Comparison of ENCODE assay signal across 9 mouse cellular contexts in the genomic region with DNA sequence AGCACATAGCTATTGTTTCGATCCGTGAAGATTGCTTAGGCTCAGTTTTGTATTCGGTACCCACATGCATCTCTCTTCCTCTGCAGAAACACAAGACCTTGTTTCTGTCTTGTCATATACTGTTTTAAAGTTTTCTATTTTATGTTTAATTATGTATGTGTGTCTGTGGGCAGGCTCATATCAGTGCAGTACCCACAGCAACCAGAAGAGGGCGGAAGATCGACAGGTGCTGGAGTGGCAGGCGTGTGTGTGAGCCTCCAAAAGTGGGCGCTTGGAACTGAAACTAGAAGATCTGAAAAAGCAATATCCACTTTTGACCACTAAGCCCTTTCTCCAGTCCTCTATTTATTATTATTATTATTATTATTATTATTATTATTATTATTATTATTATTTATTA.
DNase-seq lines count a peak whose midpoint lies in the region; ATAC-seq and TF ChIP-seq lines count a peak whose summit lies in the region.
"Had no signal": no experiment of that assay in that cellular context is flagged by ENCODE, and none has a peak within 500 bp of the region (broad histone marks: within the 10 kb centered on the region; RNA-seq: fewer than 3 reads in every experiment).

No protein-coding gene starts in this region.

- peak; percentile 33 for DNase-seq in limb, embryonic 11.5 days (ENCODE audit: low spot score)
- no peak for DNase-seq in limb, embryonic 10.5 days (ENCODE audit: low spot score)
- peak; percentile 29 for DNase-seq in retina, embryonic 14.5 days (ENCODE audit: low spot score)
- no peak for DNase-seq in left cerebral cortex, adult 9 months (ENCODE audit: low spot score in 2 of 2)
- DNase-seq in midbrain, embryonic 14.5 days, result no peak

- H3K27me3 ChIP-seq in limb, embryonic 11.5 days (ENCODE audit: control insufficient read depth, insufficient read depth, low read length), result no peaks in the 10 kb centered on the region
- no peaks in the 10 kb centered on the region for H3K27me3 ChIP-seq in limb, embryonic 10.5 days (ENCODE audit: low read depth, poor library complexity, severe bottlenecking)
- no peaks in the 10 kb centered on the region for H3K27me3 ChIP-seq in E14TG2a.4 (ENCODE audit: insufficient read depth, low read length)
- H3K27me3 ChIP-seq in midbrain, embryonic 14.5 days (ENCODE audit: control insufficient read depth, insufficient read depth, low read length), result no peaks in the 10 kb centered on the region
- H3K27me3 ChIP-seq: neural tube, embryonic 12.5 days had no signal

- H3K4me2 ChIP-seq in limb, embryonic 11.5 days (ENCODE audit: low read depth, severe bottlenecking), result no peak overlapping the region
- H3K4me2 ChIP-seq in midbrain, embryonic 14.5 days (ENCODE audit: low read length), result no peak overlapping the region
- H3K4me2 ChIP-seq: heart, embryonic 11.5 days; neural tube, embryonic 12.5 days had no signal

- peak; percentile 85 for TF ChIP-seq CTCF in E14TG2a.4 (conservative IDR thresholded peaks at IDR 0.05; ENCODE audit: low read length)

- WGBS in limb, embryonic 11.5 days, result 75% methylated on average over 7 of the region's 7 CpGs
- WGBS in limb, embryonic 10.5 days, result 65% methylated on average over 7 of the region's 7 CpGs
- WGBS in midbrain, embryonic 14.5 days, result 79% methylated on average over 7 of the region's 7 CpGs

- H3K4me3 ChIP-seq in limb, embryonic 11.5 days (ENCODE audit: low read depth, low read length), result no peak overlapping the region
- H3K4me3 ChIP-seq in limb, embryonic 10.5 days, result no peak overlapping the region
- H3K4me3 ChIP-seq in E14TG2a.4 (replicated peaks; ENCODE audit: low read length), result no peak overlapping the region
- H3K4me3 ChIP-seq in midbrain, embryonic 14.5 days (replicated peaks; ENCODE audit: low read depth, low read length), result no peak overlapping the region
- H3K4me3 ChIP-seq: neural tube, embryonic 12.5 days had no signal

- no peak overlapping the region for H3K27ac ChIP-seq in limb, embryonic 11.5 days (replicated peaks; ENCODE audit: low read depth, low read length)
- H3K27ac ChIP-seq in limb, embryonic 10.5 days, result no peak overlapping the region
- H3K27ac ChIP-seq in midbrain, embryonic 14.5 days (replicated peaks; ENCODE audit: low read depth, low read length), result no peak overlapping the region
- H3K27ac ChIP-seq: neural tube, embryonic 12.5 days had no signal

- H3K36me3 ChIP-seq in limb, embryonic 11.5 days (ENCODE audit: control insufficient read depth, insufficient read depth, low read length), result no peaks in the 10 kb centered on the region
- no peaks in the 10 kb centered on the region for H3K36me3 ChIP-seq in limb, embryonic 10.5 days
- no peaks in the 10 kb centered on the region for H3K36me3 ChIP-seq in E14TG2a.4 (ENCODE audit: insufficient read depth, low read length)
- no peaks in the 10 kb centered on the region for H3K36me3 ChIP-seq in midbrain, embryonic 14.5 days (ENCODE audit: control insufficient read depth, insufficient read depth, low read length)
- H3K36me3 ChIP-seq: neural tube, embryonic 12.5 days had no signal

- no peak overlapping the region for H3K9ac ChIP-seq in limb, embryonic 11.5 days (ENCODE audit: low read length)
- H3K9ac ChIP-seq in midbrain, embryonic 14.5 days (replicated peaks; ENCODE audit: low read length), result no peak overlapping the region
- H3K9ac ChIP-seq: neural tube, embryonic 12.5 days had no signal

- no peaks in the 10 kb centered on the region for H3K4me1 ChIP-seq in limb, embryonic 11.5 days (ENCODE audit: control insufficient read depth, insufficient read depth, low read length)
- no peaks in the 10 kb centered on the region for H3K4me1 ChIP-seq in limb, embryonic 10.5 days
- H3K4me1 ChIP-seq in E14TG2a.4 (replicated peaks; ENCODE audit: low read depth, low read length), result no peaks in the 10 kb centered on the region
- H3K4me1 ChIP-seq in midbrain, embryonic 14.5 days (ENCODE audit: control insufficient read depth, insufficient read depth, low read length), result no peaks in the 10 kb centered on the region
- H3K4me1 ChIP-seq: neural tube, embryonic 12.5 days had no signal

- no peaks in the 10 kb centered on the region for H3K9me3 ChIP-seq in limb, embryonic 11.5 days (ENCODE audit: control insufficient read depth, low read length)
- no peaks in the 10 kb centered on the region for H3K9me3 ChIP-seq in limb, embryonic 10.5 days (replicated peaks)
- no peaks in the 10 kb centered on the region for H3K9me3 ChIP-seq in E14TG2a.4 (ENCODE audit: low read length)
- H3K9me3 ChIP-seq in midbrain, embryonic 14.5 days (ENCODE audit: control insufficient read depth, low read length), result no peaks in the 10 kb centered on the region
- H3K9me3 ChIP-seq: neural tube, embryonic 12.5 days had no signal

- no peak for ATAC-seq in limb, embryonic 11.5 days (ENCODE audit: insufficient number of reproducible peaks, low FRiP score, low TSS enrichment, low read depth)
- ATAC-seq in activated CD4-positive, CD25-positive, alpha-beta regulatory T cell, adult 4 months, result peak; percentile 23
- ATAC-seq in midbrain, embryonic 14.5 days (ENCODE audit: low FRiP score, low TSS enrichment), result no peak

Comparison
In these comparisons a context has a peak if more than half of its experiments do, and no peak if none do; other contexts are left out.
1. DNase-seq: peak in limb, embryonic 11.5 days (single experiment) and retina, embryonic 14.5 days (single experiment); none in limb, embryonic 10.5 days (single experiment), left cerebral cortex, adult 9 months (0 of 2) and midbrain, embryonic 14.5 days (single experiment).